Mouse (Mus musculus) layer of hippocampus, adult 9-10 months (tissue): ENCODE results near the gene Kat2b.
A peak's percentile ranks its signal among the peaks of the same experiment; 100 is the strongest.
"Not testable (repeated sequence)": the region's sequence is repeated elsewhere in the genome, so short reads cannot be mapped to it uniquely, and the experiment has no call there.

Experiments
- DNase-seq: peaks from one replicate; pipeline ENCODE4 v3.0.0; 2022; ENCODE audit warnings: low spot score

Gene Kat2b

GRCm38 (mm10) chr17:53570361-53570875 is 3.8 kb downstream of the Kat2b start:
- no peak for DNase-seq

GRCm38 (mm10) chr17:53570932-53571331 is 4.3 kb downstream of the Kat2b start:
- not testable (repeated sequence) for DNase-seq

GRCm38 (mm10) chr17:53573019-53573556 is 6.4 kb downstream of the Kat2b start:
- DNase-seq = no peak

GRCm38 (mm10) chr17:53577151-53577550 is 10.5 kb downstream of the Kat2b start:
- DNase-seq = no peak

GRCm38 (mm10) chr17:53577754-53578153 is 11.1 kb downstream of the Kat2b start:
- DNase-seq = no peak

GRCm38 (mm10) chr17:53578249-53578648 is 11.6 kb downstream of the Kat2b start:
- DNase-seq = no peak

GRCm38 (mm10) chr17:53578776-53579175 is 12.1 kb downstream of the Kat2b start:
- no peak for DNase-seq

- no peak for DNase-seq
Observed at GRCm38 (mm10) chr17:53579612-53580011, 13.0 kb downstream of the Kat2b start.

GRCm38 (mm10) chr17:53580237-53580636 is 13.6 kb downstream of the Kat2b start:
- no peak for DNase-seq

GRCm38 (mm10) chr17:53582026-53582585 is 15.4 kb downstream of the Kat2b start:
- no peak for DNase-seq

- no peak for DNase-seq
Observed at GRCm38 (mm10) chr17:53582805-53583204, 16.1 kb downstream of the Kat2b start.

- no peak for DNase-seq
Observed at GRCm38 (mm10) chr17:53583846-53584579, 17.4 kb downstream of the Kat2b start.

GRCm38 (mm10) chr17:53587074-53587851 is 20.6 kb downstream of the Kat2b start:
- DNase-seq = peak; percentile 72

GRCm38 (mm10) chr17:53588097-53588855 is 21.6 kb downstream of the Kat2b start:
- DNase-seq = no peak

- no peak for DNase-seq
Observed at GRCm38 (mm10) chr17:53590110-53590509, 23.4 kb downstream of the Kat2b start.

GRCm38 (mm10) chr17:53591910-53592309 is 25.2 kb downstream of the Kat2b start:
- no peak for DNase-seq

- DNase-seq = no peak
Observed at GRCm38 (mm10) chr17:53594590-53594989, 27.9 kb downstream of the Kat2b start.

- DNase-seq = no peak
Observed at GRCm38 (mm10) chr17:53595527-53595926, 28.9 kb downstream of the Kat2b start.

- DNase-seq = peak; percentile 17
Observed at GRCm38 (mm10) chr17:53596314-53596882, 29.7 kb downstream of the Kat2b start.

- no peak for DNase-seq
Observed at GRCm38 (mm10) chr17:53596941-53597790, 30.5 kb downstream of the Kat2b start.
